Mouse (Mus musculus): Measurements from ENCODE around the gene Rpusd4.

Rpusd4 gene

DNA sequence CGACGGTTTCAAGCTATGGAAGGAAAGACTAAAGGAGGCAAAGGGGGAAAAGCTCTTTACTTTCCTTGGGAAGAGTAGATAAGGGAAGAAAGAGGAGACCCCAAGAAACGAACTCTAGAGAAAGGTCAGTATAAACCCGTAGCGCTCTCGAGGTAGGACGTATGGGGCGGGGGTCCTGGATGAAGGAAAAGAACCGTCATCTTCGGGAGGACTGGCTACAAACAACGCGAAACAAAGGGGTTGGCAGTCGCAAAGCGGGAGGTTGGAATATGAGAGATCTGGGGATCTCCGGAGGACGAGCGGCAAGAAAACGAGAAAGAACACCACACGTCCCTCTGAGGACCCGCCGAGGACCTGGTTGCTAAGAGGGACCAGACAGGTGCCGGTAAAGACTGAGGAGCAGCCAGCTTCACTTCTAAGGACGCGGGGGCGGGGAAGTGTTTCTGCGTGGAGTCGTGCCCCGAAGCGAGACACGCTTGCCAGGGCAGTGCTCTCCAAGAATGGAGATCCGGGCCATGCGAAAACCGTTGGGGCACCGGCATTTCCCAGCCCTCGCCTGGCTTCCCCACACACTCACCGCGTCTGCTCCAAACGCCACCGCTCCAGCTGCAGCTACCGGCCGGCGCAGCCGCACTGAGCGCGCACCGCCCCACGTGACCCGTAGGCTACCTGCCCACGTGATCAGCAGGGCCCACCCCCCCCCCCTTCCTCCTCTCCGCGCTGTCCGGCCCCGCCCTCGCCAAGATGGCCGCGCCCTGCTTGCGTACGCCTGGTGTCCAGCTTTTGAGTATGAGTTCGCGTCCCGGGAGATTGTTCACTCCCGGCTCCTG lies at the start of gene Rpusd4, which contains the start of gene Fam118b:
TSS of gene Rpusd4 (plus strand) at position 720 of the 830 bp plus-strand sequence.
TSS of gene Fam118b (minus strand) at position 660 of the 830 bp plus-strand sequence.
- DNase-seq (ENCODE audit: extremely low spot score), result peak; percentile 92

DNA sequence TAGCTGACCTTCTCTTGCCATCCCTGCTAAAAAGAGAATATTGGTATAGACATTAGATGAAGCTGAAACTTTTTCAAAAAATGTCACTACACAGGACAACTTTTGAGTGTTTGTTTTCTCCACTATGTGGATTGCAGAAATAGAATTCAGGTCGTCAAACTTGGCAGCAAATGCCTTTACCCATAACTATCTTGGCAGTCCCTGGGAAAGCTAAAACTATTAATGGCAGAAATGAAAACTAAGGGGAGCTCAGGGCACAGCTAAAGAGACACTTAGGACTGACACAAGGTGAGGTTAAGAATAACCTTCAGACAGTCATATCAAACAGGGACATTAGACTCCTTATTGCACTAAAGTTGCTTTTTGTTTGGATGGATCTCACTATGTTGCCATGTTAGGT lies 49.7 kb upstream of the Rpusd4 start:
- no peak for DNase-seq (ENCODE audit: extremely low spot score)

- no peak for DNase-seq (ENCODE audit: extremely low spot score)
These were observed 44.2 kb upstream of the Rpusd4 start for GRCm38 (mm10) chr9:35223466-35223865.

DNA sequence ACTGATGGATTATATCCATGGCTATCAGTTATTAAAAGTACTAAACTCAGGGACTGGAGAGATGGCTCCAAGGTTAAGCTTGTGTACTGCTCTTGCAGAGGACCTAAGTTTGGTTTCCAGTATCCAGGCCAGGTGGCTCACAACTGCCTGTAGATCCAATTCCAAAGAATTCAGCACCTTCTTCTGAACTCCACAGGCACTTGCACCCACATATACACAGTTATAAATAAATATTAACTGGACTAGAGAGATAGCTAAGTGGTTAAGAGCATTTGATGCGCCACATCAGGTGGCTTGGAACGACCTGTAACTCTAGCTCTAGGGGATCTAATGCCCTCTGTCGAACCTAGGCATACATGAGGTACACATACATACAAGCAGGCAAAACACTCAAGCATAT lies 39.0 kb upstream of the Rpusd4 start:
- DNase-seq (ENCODE audit: extremely low spot score), result no peak

- no peak for DNase-seq (ENCODE audit: extremely low spot score)
These were observed 31.7 kb upstream of the Rpusd4 start for GRCm38 (mm10) chr9:35235996-35236395.

DNA sequence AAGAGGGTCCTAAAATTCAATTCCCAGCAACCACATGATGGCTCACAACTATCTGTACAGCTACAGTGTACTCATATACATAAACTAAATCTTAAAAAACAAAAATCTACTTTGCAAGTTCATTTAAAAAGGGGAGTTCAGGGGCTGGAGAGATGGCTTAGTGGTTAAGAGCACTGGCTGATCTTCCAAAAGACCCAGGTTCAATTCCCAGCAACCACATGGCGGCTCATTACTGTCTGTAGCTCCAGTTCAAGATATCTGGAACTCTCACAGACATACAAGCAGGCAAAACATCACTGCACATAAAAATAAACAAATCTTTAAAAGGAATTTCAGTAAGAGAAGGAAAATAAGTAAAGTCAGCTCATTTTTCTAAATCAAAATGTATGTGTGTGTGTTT lies 29.3 kb upstream of the Rpusd4 start:
- no peak for DNase-seq (ENCODE audit: extremely low spot score)

GRCm38 (mm10) chr9:35238915-35239571 lies 28.6 kb upstream of the Rpusd4 start:
- peak; percentile 3 for DNase-seq (ENCODE audit: extremely low spot score)

DNA sequence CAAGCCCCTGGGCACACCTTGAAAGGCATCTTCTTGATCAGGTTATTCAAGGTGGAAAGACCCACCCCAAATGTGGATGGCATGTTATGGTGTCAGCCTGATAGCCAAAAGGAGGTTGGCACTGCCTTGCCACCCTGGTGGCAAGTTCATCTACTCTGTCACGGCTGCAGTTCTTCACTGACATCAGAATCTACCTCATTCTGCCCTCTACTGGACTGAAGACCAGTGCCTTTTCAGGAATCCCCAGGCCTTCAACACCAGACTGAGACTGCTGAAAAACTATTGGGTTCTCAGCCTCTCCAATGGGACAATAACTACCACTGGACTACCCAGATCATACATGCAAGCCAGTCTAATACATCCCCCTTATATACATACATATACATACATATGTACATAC lies 27.9 kb upstream of the Rpusd4 start:
- DNase-seq (ENCODE audit: extremely low spot score), result no peak

DNA sequence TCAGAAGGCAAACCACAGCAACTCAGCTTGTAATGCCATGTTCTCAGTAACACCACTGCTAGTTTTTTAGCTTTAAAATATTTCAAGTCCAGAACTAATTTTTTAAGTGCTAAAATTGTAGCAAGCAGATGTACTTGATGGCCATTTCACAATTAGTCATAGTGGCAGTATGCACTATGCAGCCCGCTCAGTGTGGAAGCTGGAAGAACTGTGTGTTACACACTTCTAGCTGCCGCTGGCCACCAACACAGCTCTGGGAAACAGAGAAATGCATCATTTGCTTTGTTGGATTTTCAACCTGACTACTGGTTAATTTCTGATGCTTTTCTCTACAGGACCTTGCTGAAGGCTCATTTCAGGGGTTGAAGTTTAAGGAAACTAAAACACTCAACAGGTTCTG lies 20.3 kb upstream of the Rpusd4 start:
- no peak for DNase-seq (ENCODE audit: extremely low spot score)

GRCm38 (mm10) chr9:35249476-35249875 lies 18.2 kb upstream of the Rpusd4 start:
- DNase-seq (ENCODE audit: extremely low spot score), result no peak

DNA sequence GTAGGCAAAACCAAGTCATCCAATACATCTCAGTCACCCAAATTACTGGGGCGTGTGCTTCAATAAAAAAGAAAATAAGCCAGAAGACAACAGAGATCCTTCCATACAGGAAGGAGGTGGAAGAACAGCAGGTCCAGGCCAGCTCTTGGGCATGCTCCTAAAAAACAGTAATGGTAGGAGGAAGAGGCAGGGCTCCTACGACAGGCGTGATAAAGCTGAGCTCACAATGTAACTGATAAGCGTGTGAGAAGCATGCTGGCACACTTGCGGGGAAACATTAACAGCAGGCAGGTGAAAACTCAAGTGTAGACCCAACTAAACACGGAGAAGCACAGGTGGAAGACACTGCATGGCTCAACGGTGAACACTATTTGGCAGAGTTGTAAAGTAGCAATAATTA lies 10.3 kb upstream of the Rpusd4 start:
- DNase-seq (ENCODE audit: extremely low spot score), result no peak

DNA sequence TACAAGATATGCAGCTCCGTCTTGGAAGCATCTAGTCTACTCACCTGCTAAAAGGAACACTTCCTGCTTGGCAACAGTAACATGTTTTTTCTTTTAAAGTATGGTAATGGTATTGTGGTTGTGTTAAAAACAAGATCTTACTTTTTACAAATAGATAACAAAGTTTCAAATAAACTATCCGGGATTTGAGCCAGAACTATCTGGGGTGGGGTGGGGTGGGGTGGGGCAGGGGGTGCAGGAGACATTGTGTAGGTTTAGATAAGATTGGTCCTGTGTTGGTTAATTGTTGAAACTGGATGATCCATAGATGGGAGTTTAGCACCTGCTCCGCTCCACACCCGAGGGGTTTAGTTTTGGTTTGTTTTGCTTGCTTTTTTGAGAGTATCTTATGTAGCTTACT lies 5.2 kb upstream of the Rpusd4 start:
- no peak for DNase-seq (ENCODE audit: extremely low spot score)

- no peak for DNase-seq (ENCODE audit: extremely low spot score)
These were observed 4.2 kb upstream of the Rpusd4 start for GRCm38 (mm10) chr9:35263431-35263830.

GRCm38 (mm10) chr9:35264509-35264908 lies 3.2 kb upstream of the Rpusd4 start:
- no peak for DNase-seq (ENCODE audit: extremely low spot score)

DNA sequence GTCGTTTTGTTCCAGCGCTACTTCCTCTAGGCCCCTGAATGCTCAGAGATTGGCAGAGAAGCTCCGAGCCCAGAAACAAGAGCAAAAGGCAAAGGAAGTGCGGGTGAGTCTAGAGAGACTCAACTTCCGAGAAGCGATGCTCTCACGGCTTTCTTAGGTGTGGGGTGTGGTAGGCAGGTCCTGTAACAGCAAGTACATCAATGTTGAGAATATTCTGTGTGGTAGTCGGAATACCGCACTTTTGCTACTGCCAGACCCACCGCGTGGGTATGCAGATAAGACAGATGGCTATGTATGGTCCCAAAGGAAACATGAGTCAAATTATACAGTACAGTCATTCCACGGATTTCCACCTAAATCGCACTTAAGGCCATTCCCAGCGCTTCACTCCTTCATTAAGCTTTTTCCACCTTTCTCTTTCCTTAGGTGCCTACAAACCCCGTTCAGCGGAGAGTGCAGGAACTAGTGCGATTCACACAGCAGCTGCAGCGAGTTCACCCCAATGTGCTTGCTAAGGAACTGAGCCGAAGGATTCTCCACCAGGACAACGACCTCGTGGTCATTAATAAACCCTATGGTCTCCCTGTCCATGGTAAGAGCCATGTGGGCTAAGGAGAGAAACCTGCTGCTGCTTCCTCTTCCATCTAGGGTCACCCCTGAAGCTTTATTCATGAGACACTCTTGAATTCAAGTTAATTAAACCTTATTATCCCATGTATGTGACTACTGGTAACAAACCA lies 481 bp downstream of the Rpusd4 start:
- DNase-seq (ENCODE audit: extremely low spot score), result no peak

- DNase-seq (ENCODE audit: extremely low spot score), result no peak
These were observed 10.2 kb downstream of the Rpusd4 start for GRCm38 (mm10) chr9:35277855-35278365.

- no peak for DNase-seq (ENCODE audit: extremely low spot score)
These were observed 10.8 kb downstream of the Rpusd4 start for GRCm38 (mm10) chr9:35278451-35278850.

GRCm38 (mm10) chr9:35282006-35282850 lies 14.6 kb downstream of the Rpusd4 start:
- DNase-seq (ENCODE audit: extremely low spot score), result peak; percentile 69

DNA sequence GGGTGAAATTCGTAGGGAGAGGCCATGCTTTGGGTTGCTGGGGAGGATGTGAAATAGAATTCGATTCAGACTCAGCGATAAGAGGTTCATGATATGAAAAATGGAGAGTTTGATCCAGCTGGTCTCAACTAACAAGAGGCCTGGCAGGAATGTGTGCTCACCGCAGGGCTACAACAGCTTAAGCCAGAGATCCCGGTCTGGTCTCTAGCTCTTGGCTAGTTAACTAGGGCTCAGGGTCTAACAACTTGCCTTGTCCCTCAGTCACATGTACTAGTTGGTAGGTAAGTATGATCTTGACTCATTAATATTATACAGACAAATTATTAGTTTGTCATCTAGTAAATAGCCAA lies 15.2 kb downstream of the Rpusd4 start:
- DNase-seq (ENCODE audit: extremely low spot score), result no peak

- peak; percentile 71 for DNase-seq (ENCODE audit: extremely low spot score)
These were observed 15.9 kb downstream of the Rpusd4 start for GRCm38 (mm10) chr9:35283415-35284069.

- no peak for DNase-seq (ENCODE audit: extremely low spot score)
These were observed 16.7 kb downstream of the Rpusd4 start for GRCm38 (mm10) chr9:35284351-35284750.

Measured in embryo, embryonic 9.5 days (tissue).